8 mouse cellular contexts compared by ENCODE assay signal in genomic region chr8:126539355-126540093, GRCm38 (mm10). TPM values are rescaled to one million over a fixed set of nuclear protein-coding genes. Genes with fewer than 3 reads are reported as not detected.
DNase-seq lines count a peak whose midpoint lies in the region; ATAC-seq and TF ChIP-seq lines count a peak whose summit lies in the region.

No protein-coding gene starts in this region.

- no peak for TF ChIP-seq CTCF in midbrain, postnatal 0 days (IDR thresholded peaks at IDR 0.05)

- DNase-seq in gastrocnemius, adult 18-20 months (ENCODE audit: low spot score) = peak; percentile 48
- DNase-seq in gastrocnemius, postnatal 4 days (ENCODE audit: low spot score in 2 of 2) = no peak
- peak; percentile 38 for DNase-seq in embryo, embryonic 10 days (ENCODE audit: low spot score)
- DNase-seq in kidney, postnatal 25 days = peak; percentile 42 to 69
- DNase-seq in midbrain, postnatal 0 days (ENCODE audit: low spot score) = no peak
- DNase-seq in ovary, postnatal 10 days (ENCODE audit: low spot score) = no peak

- no peaks in the 10 kb centered on the region for H3K9me3 ChIP-seq in heart, embryonic 11.5 days (replicated peaks; ENCODE audit: control insufficient read depth, low read length)
- no peaks in the 10 kb centered on the region for H3K9me3 ChIP-seq in midbrain, postnatal 0 days (ENCODE audit: low read length)

- WGBS in heart, embryonic 11.5 days (ENCODE audit: insufficient replicate concordance) = 42% methylated on average over 10 of the region's 10 CpGs
- WGBS in midbrain, postnatal 0 days = 64% methylated on average over 10 of the region's 10 CpGs

- no peak overlapping the region for H3K4me2 ChIP-seq in heart, embryonic 11.5 days
- H3K4me2 ChIP-seq in midbrain, postnatal 0 days (ENCODE audit: low read depth, low read length, poor library complexity, severe bottlenecking) = no peak overlapping the region

- no peaks in the 10 kb centered on the region for H3K36me3 ChIP-seq in heart, embryonic 11.5 days (ENCODE audit: control insufficient read depth, insufficient read depth, low read length)
- H3K36me3 ChIP-seq in midbrain, postnatal 0 days (ENCODE audit: insufficient read depth, low read length) = no peaks in the 10 kb centered on the region

- H3K9ac ChIP-seq in heart, embryonic 11.5 days (ENCODE audit: low read depth, low read length) = no peak overlapping the region
- no peak overlapping the region for H3K9ac ChIP-seq in midbrain, postnatal 0 days (replicated peaks; ENCODE audit: low read length, poor library complexity, severe bottlenecking)

- H3K4me3 ChIP-seq in heart, embryonic 11.5 days (ENCODE audit: low read depth, low read length) = no peak overlapping the region
- H3K4me3 ChIP-seq in midbrain, postnatal 0 days (ENCODE audit: low read depth, low read length) = no peak overlapping the region

- H3K27me3 ChIP-seq in heart, embryonic 11.5 days (ENCODE audit: control insufficient read depth, insufficient read depth, low read length) = no peaks in the 10 kb centered on the region
- H3K27me3 ChIP-seq in midbrain, postnatal 0 days (ENCODE audit: insufficient read depth, low read length) = no peaks in the 10 kb centered on the region

- no peak; the same call in 1 of the 2 replicates for ATAC-seq in heart, embryonic 11.5 days (replicated peaks; ENCODE audit: insufficient number of reproducible peaks, low FRiP score, low TSS enrichment)
- ATAC-seq in midbrain, postnatal 0 days (ENCODE audit: low FRiP score) = no peak
- ATAC-seq in monocyte, adult 5-6 weeks (replicated peaks; ENCODE audit: insufficient number of reproducible peaks, low FRiP score, low TSS enrichment, poor library complexity, severe bottlenecking) = no peak

- H3K27ac ChIP-seq in heart, embryonic 11.5 days (ENCODE audit: low read depth, low read length) = peak overlapping the region; percentile 94
- H3K27ac ChIP-seq in midbrain, postnatal 0 days (ENCODE audit: low read depth, low read length) = peak overlapping the region; percentile 96

- peaks cover 55% of the 10 kb centered on the region for H3K4me1 ChIP-seq in heart, embryonic 11.5 days (ENCODE audit: control insufficient read depth, insufficient read depth, low read length)
- peaks cover 30% of the 10 kb centered on the region for H3K4me1 ChIP-seq in midbrain, postnatal 0 days (ENCODE audit: insufficient read depth, low read length)

RNA-seq across cellular contexts. Expression of gene Irf2bp2, which starts 54.3 kb away (rescaled TPM):
- total RNA-seq in gastrocnemius, adult 18-20 months (2021) = 10 to 100 TPM; 33.8 to 49.6 TPM
- 10 to 100 TPM; 71.8 to 76.1 TPM for total RNA-seq in gastrocnemius, postnatal 4 days (2021)
- 5.9 and 6.5 TPM in 2 replicates for polyA plus RNA-seq in heart, embryonic 11.5 days (2014; fragmentation: Nextera tagmentation; extraction: Ambion mirVana)
- 81.3 and 88.2 TPM in 2 replicates for total RNA-seq in midbrain, postnatal 0 days (2014; rRNA removed)
- 8.0 and 9.2 TPM in 2 replicates for polyA plus RNA-seq in midbrain, postnatal 0 days (2015; fragmentation: Nextera tagmentation; extraction: Ambion mirVana)
- 41.2 to 53.3 TPM (median 48.5 TPM) in 3 replicates for total RNA-seq in monocyte, adult 5-6 weeks (2017)

Comparison
In these comparisons a context has a peak if more than half of its experiments do, and no peak if none do; other contexts are left out.
1. DNase-seq: peak in gastrocnemius, adult 18-20 months (single experiment), embryo, embryonic 10 days (single experiment) and kidney, postnatal 25 days (2 of 2); none in gastrocnemius, postnatal 4 days (0 of 2), midbrain, postnatal 0 days (single experiment) and ovary, postnatal 10 days (single experiment).